Mouse (Mus musculus) MN1 (cell line): Measurements from ENCODE around the gene Dhx40.
A peak's percentile ranks its signal among the peaks of the same experiment; 100 is the strongest.
"Not testable (repeated sequence)": the region's sequence is repeated elsewhere in the genome, so short reads cannot be mapped to it uniquely, and the experiment has no call there.

ENCODE experiments used
- DNase-seq: peaks from one replicate; pipeline ENCODE4 v3.0.0-alpha.2; 2016; ENCODE audit warnings: low spot score

The Dhx40 gene

GRCm38 (mm10) chr11:86818928-86819327 is 11.4 kb upstream of the Dhx40 start:
- DNase-seq = no peak

GRCm38 (mm10) chr11:86816288-86816687 is 8.7 kb upstream of the Dhx40 start:
- not testable (repeated sequence) for DNase-seq

- DNase-seq = not testable (repeated sequence)
Observed at GRCm38 (mm10) chr11:86814481-86814880, 6.9 kb upstream of the Dhx40 start.

- not testable (repeated sequence) for DNase-seq
Observed at GRCm38 (mm10) chr11:86813256-86813655, 5.7 kb upstream of the Dhx40 start.

- DNase-seq = no peak
Observed at GRCm38 (mm10) chr11:86811326-86811630, 3.7 kb upstream of the Dhx40 start.

- DNase-seq = no peak
Observed at GRCm38 (mm10) chr11:86810572-86811325, 3.2 kb upstream of the Dhx40 start.

- DNase-seq = no peak
Observed at GRCm38 (mm10) chr11:86809828-86810227, 2.3 kb upstream of the Dhx40 start.

GRCm38 (mm10) chr11:86807001-86807477 is 507 bp downstream of the Dhx40 start:
- peak; percentile 74 for DNase-seq

- DNase-seq = no peak
Observed at GRCm38 (mm10) chr11:86794161-86794560, 13.4 kb downstream of the Dhx40 start.

GRCm38 (mm10) chr11:86787436-86787835 is 20.1 kb downstream of the Dhx40 start:
- not testable (repeated sequence) for DNase-seq

GRCm38 (mm10) chr11:86785767-86786166 is 21.8 kb downstream of the Dhx40 start:
- no peak for DNase-seq

- DNase-seq = no peak
Observed at GRCm38 (mm10) chr11:86769884-86770283, 37.7 kb downstream of the Dhx40 start.

GRCm38 (mm10) chr11:86764501-86764900 is 43.0 kb downstream of the Dhx40 start:
- DNase-seq = no peak

- DNase-seq = not testable (repeated sequence)
Observed at GRCm38 (mm10) chr11:86763127-86763526, 44.4 kb downstream of the Dhx40 start.

- no peak for DNase-seq
Observed at GRCm38 (mm10) chr11:86760357-86760756, 47.2 kb downstream of the Dhx40 start.

- DNase-seq = no peak
Observed at GRCm38 (mm10) chr11:86759886-86760285, 47.7 kb downstream of the Dhx40 start.

- DNase-seq = no peak
Observed at GRCm38 (mm10) chr11:86759226-86759625, 48.3 kb downstream of the Dhx40 start.

- no peak for DNase-seq
Observed at GRCm38 (mm10) chr11:86758559-86758958, 49.0 kb downstream of the Dhx40 start.

GRCm38 (mm10) chr11:86757480-86758371 is 49.8 kb downstream of the Dhx40 start, which contains the start of gene Cltc:
TSS of gene Cltc (minus strand) at chr11:86757565.
- peak; percentile 98 for DNase-seq

- DNase-seq = no peak
Observed at GRCm38 (mm10) chr11:86757142-86757479, 50.4 kb downstream of the Dhx40 start.

- DNase-seq = peak; percentile 57
Observed at GRCm38 (mm10) chr11:86756156-86757141, 51.1 kb downstream of the Dhx40 start.

- DNase-seq = no peak
Observed at GRCm38 (mm10) chr11:86752404-86752803, 55.1 kb downstream of the Dhx40 start.
